1 mouse cellular context compared by ENCODE assay signal in the genomic region with DNA sequence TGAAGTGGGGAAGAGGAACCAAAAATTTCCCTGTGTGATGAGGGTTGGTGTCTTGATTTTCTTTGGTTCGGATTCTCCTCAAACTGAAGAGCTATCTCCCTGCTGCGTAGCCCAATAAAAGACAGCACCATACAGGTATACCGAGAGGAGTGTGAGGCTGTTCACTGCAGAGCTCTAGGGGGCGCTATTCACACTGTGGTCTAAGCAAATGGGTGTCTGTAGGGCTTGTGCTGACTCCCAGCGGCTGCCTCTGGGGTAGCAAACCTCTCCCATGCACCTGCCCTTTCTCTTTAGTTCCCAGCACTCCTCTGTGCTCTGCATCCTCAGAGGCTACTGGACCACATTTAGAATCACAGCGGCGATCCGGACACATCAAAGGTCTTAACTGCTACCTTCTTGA.
TF ChIP-seq lines count a peak whose summit lies in the region.

No protein-coding gene starts in this region.

TF ChIP-seq in MEL, 35 proteins besides CTCF, POLR2A, EP300 and RAD21:
- TF ChIP-seq GATA1 (IDR thresholded peaks at IDR 0.05; ENCODE audit: low read depth, low read length) = no peak
